Mouse (Mus musculus) thymus, adult 2 months (tissue): ENCODE measurements around the gene Ptprd.

Experiments
- CTCF ChIP-seq: fragments of 200-500 bp; IDR thresholded peaks from 2 replicates; pipeline ENCODE4 v1.5.1; 2012; ENCODE audit warnings: mild to moderate bottlenecking, control low read depth, low read length, moderate library complexity, borderline replicate concordance; ENCODE audit not compliant: control insufficient read depth, poor library complexity, insufficient read depth; ENCODE audit errors: extremely low read depth
- POLR2A ChIP-seq: fragments of 200-500 bp; IDR thresholded peaks from 2 replicates; pipeline ENCODE4 v1.6.1; 2012; ENCODE audit warnings: mild to moderate bottlenecking, low read length, control low read depth, moderate library complexity; ENCODE audit not compliant: control insufficient read depth, poor library complexity, insufficient read depth; ENCODE audit errors: extremely low read depth

DNA sequence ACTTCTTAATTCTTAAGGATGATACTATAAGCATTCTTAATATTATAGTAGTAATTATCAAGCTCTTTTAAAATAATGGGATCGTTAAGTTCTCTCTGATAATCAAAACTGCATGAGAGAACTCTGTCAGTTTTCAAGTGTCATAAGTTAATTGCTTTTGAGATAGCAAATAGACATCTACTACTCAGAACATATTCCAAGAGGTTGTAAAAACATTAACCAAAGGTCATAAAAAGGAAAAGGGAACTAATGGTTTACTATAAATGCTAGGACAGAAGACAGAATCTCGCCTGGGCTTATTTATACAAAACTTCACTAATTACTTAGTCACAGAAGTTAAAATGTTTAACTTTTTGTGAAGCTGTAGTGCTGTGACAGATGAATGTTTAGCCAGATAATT, 494.0 kb downstream of the Ptprd start:
- no peak for TF ChIP-seq CTCF
- no peak for TF ChIP-seq POLR2A
